Mouse (Mus musculus): ENCODE data around the gene Dcun1d4.

DNA sequence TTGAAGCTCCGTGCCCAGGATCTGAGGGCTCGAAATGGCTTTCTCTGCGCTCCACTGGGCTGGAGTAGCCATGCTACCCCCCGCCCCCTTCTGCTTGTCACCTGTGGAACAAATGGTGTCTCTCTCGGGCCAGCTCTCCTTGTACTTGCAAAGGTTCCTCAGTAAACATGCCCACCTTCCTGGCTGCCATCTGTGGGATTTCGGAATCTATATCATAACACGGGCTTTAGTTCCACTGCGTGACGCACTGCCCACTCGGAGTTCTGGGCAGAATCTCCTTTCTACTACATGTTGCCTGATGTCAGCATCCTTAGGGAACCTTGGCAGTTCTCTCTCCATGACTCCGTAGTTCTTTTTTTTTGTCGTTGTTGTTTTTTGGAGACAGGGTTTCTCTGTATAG lies 56.9 kb downstream of the Dcun1d4 start:
- no peak for TF ChIP-seq MAFK (IDR thresholded peaks at IDR 0.05; ENCODE audit: insufficient read depth, low read depth, low read length)
- TF ChIP-seq HCFC1 (IDR thresholded peaks at IDR 0.05; ENCODE audit: borderline replicate concordance, insufficient read depth, low read length) = no peak
- no peak for TF ChIP-seq CHD2 (IDR thresholded peaks at IDR 0.05; ENCODE audit: low read depth, low read length)
- no peak for TF ChIP-seq ZNF384 (IDR thresholded peaks at IDR 0.05; ENCODE audit: low read depth, low read length)
